Mouse (Mus musculus): ENCODE data around the gene Phyh.

The Phyh gene

GRCm38 (mm10) chr2:4918860-4919739 lies at the start of gene Phyh:
Gene Phyh (plus strand): TSS chr2:4919019.
- peak; percentile 81 for DNase-seq (ENCODE audit: low read depth, low spot score)

DNA sequence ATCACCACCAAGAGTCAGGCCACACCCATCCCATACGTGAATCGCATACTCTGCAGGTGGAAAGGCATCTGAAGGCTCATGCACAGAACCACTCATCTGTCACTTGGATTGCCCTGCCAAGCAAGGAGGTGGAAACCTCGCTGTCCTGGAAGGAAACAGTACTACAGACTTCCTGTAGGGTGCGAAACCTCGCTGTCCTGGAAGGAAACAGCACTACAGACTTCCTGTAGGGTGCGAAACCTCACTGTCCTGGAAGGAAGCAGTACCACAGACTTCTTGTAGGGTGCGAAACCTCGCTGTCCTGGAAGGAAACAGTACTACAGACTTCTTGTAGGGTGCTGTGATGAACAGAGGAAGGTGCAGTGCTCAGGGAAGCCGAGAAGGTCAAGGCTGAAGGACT lies 46.1 kb upstream of the Phyh start:
- no peak for DNase-seq (ENCODE audit: low read depth, low spot score)

DNA sequence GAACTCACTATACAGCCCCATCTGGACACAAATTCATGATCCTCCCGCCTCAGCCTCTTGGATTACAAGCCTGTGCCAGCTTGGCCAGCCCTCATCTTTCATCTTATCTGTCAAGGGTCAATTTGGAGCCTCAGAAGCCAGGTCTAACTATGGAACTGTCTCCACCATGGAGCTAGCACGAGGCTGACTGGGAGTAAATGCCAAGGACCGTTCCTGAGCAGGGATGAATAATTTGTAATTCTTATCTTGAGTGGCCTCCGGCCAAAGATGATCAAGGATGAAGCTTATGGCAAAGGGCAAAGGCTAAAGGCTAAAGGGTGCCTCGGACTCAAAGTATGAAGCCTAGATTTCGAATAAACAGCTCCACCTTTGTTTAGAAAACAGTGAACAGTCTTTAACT lies 45.5 kb upstream of the Phyh start:
- DNase-seq (ENCODE audit: low read depth, low spot score) = no peak

GRCm38 (mm10) chr2:4875090-4875489 lies 43.7 kb upstream of the Phyh start:
- no peak for DNase-seq (ENCODE audit: low read depth, low spot score)

DNA sequence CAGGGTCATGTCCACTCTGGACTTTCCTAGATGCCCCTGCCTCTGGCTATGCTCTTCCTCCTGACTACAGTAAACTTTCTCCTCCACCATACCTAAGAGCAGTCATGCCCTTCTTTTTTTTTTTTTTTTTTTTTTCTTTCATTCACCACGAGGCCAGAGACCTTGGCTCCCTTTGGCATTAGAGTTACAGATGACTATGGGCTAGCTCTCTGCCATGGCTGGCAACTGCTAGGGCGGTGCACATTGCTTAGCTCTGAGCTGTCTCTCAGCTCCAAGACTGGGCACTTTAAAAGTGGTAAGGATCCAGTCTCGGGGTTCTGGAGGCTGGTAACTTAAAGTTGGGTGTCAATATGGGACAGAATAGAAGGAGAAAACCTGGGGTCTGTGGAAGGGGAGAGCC lies 42.7 kb upstream of the Phyh start:
- DNase-seq (ENCODE audit: low read depth, low spot score) = no peak

GRCm38 (mm10) chr2:4880737-4881349 lies 38.0 kb upstream of the Phyh start:
- DNase-seq (ENCODE audit: low read depth, low spot score) = peak; percentile 14

DNA sequence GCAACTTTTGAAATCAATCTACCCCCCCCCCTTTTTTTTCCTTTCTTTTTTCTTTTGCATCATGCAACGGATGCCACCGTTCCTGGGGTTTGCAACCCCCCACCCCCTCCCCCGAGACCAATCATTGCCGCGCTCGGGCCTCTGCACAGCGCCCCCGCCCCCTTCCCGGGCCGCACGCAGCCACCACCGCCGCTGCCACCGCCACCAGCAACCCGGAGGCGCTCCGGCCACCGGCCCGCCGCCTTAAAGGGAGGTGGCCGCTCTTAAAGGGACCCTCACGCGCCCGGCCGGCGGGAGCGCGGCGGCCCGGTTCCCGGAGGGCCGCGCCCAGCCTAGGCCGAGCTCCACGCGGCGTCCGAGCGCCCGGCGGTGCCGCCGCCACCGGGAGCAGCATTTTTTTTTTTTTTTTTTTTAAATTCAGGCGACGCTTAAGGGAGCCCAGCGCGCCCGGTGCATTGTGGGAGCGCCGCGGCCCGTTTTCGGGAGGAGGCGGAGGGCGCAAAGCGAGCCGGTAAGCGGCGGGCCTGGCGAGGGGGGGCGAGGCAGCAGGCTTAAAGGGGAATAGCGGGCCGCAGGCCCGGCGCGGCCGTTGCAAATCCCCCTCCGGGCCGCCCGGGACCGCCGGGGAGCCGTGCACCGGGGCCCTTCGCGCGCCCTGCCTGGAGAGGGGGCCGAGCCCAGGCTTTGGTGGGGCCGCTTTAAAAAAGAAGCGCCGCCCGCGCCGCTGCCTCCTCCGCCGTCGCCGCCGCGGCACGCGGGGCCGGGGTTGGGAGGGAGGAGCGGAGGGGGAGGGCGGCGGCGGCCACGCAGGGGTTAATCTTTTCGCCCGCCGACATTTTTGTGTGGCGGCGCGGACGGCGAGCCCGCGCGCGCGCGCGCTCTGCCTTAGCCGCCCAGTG lies 37.2 kb upstream of the Phyh start, which contains the start of gene Sephs1:
Gene Sephs1 (plus strand): TSS at position 215 of the 899 bp plus-strand sequence.
- DNase-seq (ENCODE audit: low read depth, low spot score) = peak; percentile 76

- DNase-seq (ENCODE audit: low read depth, low spot score) = peak; percentile 76
These were observed 36.5 kb upstream of the Phyh start for GRCm38 (mm10) chr2:4882249-4882791.

DNA sequence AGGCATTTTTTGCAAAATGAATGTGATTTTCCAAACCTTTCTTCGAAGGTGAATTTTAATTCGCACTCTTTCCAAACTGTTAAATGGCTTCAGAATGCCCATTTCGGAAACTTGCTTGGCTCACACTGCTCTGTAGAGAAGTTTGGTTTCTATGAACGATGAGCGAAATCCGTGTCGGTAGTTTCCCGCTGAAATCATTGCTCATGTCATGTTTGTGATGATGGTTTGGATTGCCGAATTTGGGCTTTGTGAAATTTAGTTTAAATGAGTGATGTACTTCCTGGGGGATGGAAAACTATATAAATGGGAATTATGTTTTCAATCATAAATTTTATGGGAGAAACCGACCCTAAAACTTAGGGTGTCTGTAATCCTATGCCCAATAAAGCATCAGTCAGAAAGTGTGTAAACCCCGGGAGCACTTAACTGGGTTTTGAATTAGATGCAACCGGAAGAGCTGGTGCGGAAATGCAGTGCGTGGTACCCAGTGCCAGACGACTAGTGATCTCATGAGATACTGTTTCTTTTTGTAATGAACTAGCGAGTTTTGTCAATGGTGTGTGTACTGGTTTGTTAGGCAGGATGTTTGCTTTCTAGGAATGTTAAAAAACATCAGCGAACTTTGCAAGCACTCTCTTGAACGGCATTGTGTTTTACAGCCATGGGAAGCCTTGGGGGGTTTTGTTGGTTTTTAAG lies 35.7 kb upstream of the Phyh start:
- DNase-seq (ENCODE audit: low read depth, low spot score) = peak; percentile 12

- DNase-seq (ENCODE audit: low read depth, low spot score) = no peak
These were observed 31.9 kb upstream of the Phyh start for GRCm38 (mm10) chr2:4886896-4887295.

GRCm38 (mm10) chr2:4895598-4895997 lies 23.2 kb upstream of the Phyh start:
- DNase-seq (ENCODE audit: low read depth, low spot score) = no peak

DNA sequence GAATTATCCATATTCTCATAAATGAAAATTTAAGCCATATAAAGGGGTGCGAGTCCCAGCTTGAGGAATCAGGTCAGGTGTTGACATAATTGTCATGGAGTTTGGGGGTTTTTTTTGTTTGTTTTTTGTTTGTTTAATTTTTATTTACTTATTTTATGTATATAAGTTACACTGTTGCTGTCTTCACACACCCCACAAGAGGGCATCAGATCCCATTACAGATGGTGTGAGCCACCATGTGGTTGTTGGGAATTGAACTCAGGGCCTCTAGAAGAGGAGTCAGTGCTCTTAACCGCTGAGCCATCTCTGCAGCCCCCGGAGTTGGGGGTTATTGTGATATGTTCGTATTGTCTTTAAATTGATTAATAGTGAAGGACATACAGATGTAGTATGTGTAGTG lies 21.8 kb upstream of the Phyh start:
- DNase-seq (ENCODE audit: low read depth, low spot score) = no peak

DNA sequence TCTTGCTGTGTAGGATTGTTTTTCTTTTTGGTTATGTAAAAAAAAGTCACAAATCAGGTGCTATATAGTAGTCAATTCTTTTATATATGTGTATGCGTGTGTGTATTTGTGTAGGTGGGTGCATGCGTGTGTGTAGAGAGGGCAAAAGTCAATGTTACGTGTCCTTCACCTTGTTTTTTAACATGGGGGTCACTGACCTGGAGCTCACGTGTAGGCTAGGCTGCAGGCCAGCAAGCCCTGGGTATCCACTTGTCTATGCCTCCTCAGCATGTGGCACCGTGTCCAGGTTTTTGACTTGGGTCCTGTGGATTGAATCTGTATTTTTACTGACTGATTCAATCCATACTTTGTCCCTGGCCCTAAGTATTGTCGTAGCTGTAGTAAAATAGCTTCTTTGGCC lies 18.2 kb upstream of the Phyh start:
- no peak for DNase-seq (ENCODE audit: low read depth, low spot score)

DNA sequence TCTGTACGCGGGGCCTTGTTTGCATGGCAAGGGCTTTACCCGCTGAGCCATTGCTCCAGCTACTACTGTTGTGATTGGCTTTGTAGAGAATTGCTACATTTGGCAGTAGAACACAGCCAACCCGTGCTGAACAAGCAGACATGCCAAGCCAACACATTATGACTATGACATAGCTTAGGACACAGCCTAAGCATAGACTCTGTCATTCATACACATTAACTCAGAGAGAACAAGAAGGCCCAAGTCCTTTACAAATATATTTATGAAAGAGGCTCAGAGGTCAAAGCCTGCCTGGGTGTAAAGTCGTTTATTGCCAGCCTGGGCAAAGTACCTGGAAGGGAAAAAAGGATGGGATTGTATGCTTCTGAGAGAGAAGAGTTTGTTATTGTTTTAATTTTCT lies 16.5 kb upstream of the Phyh start:
- no peak for DNase-seq (ENCODE audit: low read depth, low spot score)

- DNase-seq (ENCODE audit: low read depth, low spot score) = no peak
These were observed 11.7 kb upstream of the Phyh start for GRCm38 (mm10) chr2:4907120-4907519.

DNA sequence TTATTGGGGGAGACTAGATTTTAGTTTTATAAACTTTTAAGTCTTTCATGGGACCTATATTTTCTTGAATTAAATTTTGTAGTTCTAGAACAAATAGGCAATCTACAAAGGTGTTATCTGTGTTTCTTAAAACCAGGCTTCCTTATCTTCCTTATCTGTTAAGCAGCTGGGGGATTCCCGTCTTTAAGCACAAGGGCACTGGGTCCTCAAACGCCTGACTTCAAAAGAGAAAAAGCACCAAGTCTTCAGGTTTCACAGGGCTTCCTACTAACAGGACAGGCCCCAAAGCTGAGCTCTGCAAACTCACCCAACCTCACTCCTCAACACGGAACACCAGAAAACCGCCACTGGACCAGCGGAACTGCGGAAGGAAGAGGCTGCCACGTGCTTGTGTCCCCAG lies 10.9 kb upstream of the Phyh start:
- DNase-seq (ENCODE audit: low read depth, low spot score) = no peak

- DNase-seq (ENCODE audit: low read depth, low spot score) = no peak
These were observed 10.0 kb upstream of the Phyh start for GRCm38 (mm10) chr2:4908771-4909315.

DNA sequence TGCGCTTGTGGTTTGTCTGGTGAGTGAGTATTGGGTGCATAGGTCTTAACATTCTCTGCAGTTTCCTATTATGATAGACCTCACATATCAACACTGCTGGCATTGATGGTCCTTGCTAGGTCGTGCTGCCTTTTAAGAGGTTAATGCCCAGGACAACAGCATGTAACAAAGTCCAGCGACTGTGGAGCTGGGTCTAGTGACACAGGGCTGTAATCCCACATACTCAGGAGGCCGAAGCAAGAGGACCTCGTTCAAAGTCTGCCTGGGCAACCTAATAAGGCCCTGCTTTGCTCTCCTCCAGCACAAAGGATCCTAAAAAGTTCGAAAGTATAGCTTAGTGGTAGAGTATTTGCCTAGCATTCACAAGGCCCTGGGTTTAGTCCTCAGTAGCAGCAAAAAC lies 8.9 kb upstream of the Phyh start:
- DNase-seq (ENCODE audit: low read depth, low spot score) = no peak

- DNase-seq (ENCODE audit: low read depth, low spot score) = no peak
These were observed 8.3 kb upstream of the Phyh start for GRCm38 (mm10) chr2:4910521-4910920.

- DNase-seq (ENCODE audit: low read depth, low spot score) = no peak
These were observed 4.9 kb upstream of the Phyh start for GRCm38 (mm10) chr2:4913949-4914348.

DNA sequence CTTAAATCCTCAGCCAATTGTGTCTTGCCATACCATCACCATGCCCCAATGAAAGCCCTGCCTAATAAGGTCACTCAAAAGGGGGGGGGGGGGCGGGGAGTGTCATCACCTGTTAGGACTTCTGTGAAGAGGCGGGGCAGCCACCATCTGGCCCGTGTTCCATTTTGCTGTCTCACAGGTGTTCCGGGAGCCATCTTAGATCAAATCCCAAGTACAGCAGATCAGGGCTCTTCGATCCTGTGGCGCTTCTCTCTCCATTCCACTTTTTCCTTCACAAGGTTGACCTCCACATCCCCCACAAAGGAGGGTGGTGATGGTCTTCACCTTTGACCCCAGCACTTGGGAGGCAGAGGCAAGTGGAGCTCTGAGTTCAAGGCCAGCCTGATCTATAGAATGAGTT lies 2.8 kb upstream of the Phyh start:
- no peak for DNase-seq (ENCODE audit: low read depth, low spot score)

Measured in forelimb bud, embryonic 11.5 days (tissue).